Mouse (Mus musculus): ENCODE measurements around the gene Shmt1.
A peak's percentile ranks its signal among the peaks of the same experiment; 100 is the strongest.
"Not testable (repeated sequence)": the region's sequence is repeated elsewhere in the genome, so short reads cannot be mapped to it uniquely, and the experiment has no call there.

Shmt1 gene

GRCm38 (mm10) chr11:60811618-60812017 is at the start of gene Shmt1:
Gene Shmt1, minus strand, starts transcription at chr11:60811718.
- DNase-seq = not testable (repeated sequence)

GRCm38 (mm10) chr11:60856587-60856986 is 45.1 kb upstream of the Shmt1 start:
- DNase-seq = no peak

GRCm38 (mm10) chr11:60845415-60845814 is 33.9 kb upstream of the Shmt1 start:
- no peak for DNase-seq

GRCm38 (mm10) chr11:60843412-60843811 is 31.9 kb upstream of the Shmt1 start:
- DNase-seq = no peak

GRCm38 (mm10) chr11:60841467-60842200 is 30.1 kb upstream of the Shmt1 start:
- DNase-seq = no peak

GRCm38 (mm10) chr11:60837644-60838406 is 26.3 kb upstream of the Shmt1 start:
- DNase-seq = peak; percentile 38 to 50

GRCm38 (mm10) chr11:60836897-60837296 is 25.4 kb upstream of the Shmt1 start:
- DNase-seq = no peak

GRCm38 (mm10) chr11:60830433-60831052 is 19.0 kb upstream of the Shmt1 start, which contains the start of gene Dhrs7b:
Gene Dhrs7b, plus strand, starts transcription at chr11:60830631.
- peak; percentile 86 to 94 for DNase-seq

- peak in 1 of 2 experiments; percentile 43 for DNase-seq
These were observed 17.4 kb upstream of the Shmt1 start for GRCm38 (mm10) chr11:60828903-60829302.

- DNase-seq = peak; percentile 28 to 54
These were observed 15.9 kb upstream of the Shmt1 start for GRCm38 (mm10) chr11:60827241-60827945.

GRCm38 (mm10) chr11:60826700-60827099 is 15.2 kb upstream of the Shmt1 start:
- no peak for DNase-seq

GRCm38 (mm10) chr11:60825191-60825590 is 13.7 kb upstream of the Shmt1 start:
- DNase-seq = peak; percentile 51 to 82

- no peak for DNase-seq
These were observed 12.3 kb upstream of the Shmt1 start for GRCm38 (mm10) chr11:60823771-60824170.

GRCm38 (mm10) chr11:60816398-60816797 is 4.9 kb upstream of the Shmt1 start:
- DNase-seq = peak; percentile 24 to 49

GRCm38 (mm10) chr11:60811054-60811460 is 461 bp downstream of the Shmt1 start:
- peak; percentile 98 for DNase-seq

GRCm38 (mm10) chr11:60810046-60810965 is 1.2 kb downstream of the Shmt1 start:
- DNase-seq = peak; percentile 58 to 86

- DNase-seq = peak; percentile 60 to 65
These were observed 2.0 kb downstream of the Shmt1 start for GRCm38 (mm10) chr11:60809546-60809945.

GRCm38 (mm10) chr11:60808286-60809070 is 3.0 kb downstream of the Shmt1 start:
- peak; percentile 80 to 82 for DNase-seq

GRCm38 (mm10) chr11:60800892-60801291 is 10.6 kb downstream of the Shmt1 start:
- no peak for DNase-seq

GRCm38 (mm10) chr11:60799977-60800376 is 11.5 kb downstream of the Shmt1 start:
- DNase-seq = no peak

- no peak for DNase-seq
These were observed 15.2 kb downstream of the Shmt1 start for GRCm38 (mm10) chr11:60796342-60796741.
